Mouse (Mus musculus): ENCODE data around the gene Tbc1d30. TPM values are rescaled to one million over a fixed set of nuclear protein-coding genes. Genes with fewer than 3 reads are reported as not detected.

Tbc1d30 gene
- polyA plus RNA-seq, 1 experiment: 0.78 TPM

- no peaks in the 10 kb centered on the region for H3K4me1 ChIP-seq (ENCODE audit: control insufficient read depth, insufficient read depth, insufficient read length)
- no peaks in the 10 kb centered on the region for H3K27me3 ChIP-seq (ENCODE audit: control insufficient read depth, insufficient read depth, low read length)
- TF ChIP-seq POLR2A (IDR thresholded peaks at IDR 0.05; ENCODE audit: low read depth, low read length) (no peak), CTCF (IDR thresholded peaks at IDR 0.05; ENCODE audit: extremely low read depth, insufficient read depth, insufficient read length, insufficient replicate concordance) (no peak)
- no peak overlapping the region for H3K27ac ChIP-seq (ENCODE audit: insufficient read depth, low read length)
- H3K36me3 ChIP-seq (ENCODE audit: control insufficient read depth, insufficient read depth, low read length): no peaks in the 10 kb centered on the region
- no peak overlapping the region for H3K4me3 ChIP-seq (ENCODE audit: extremely low read depth, insufficient read depth, insufficient read length)
- DNase-seq (ENCODE audit: low read depth in 1 of 2, low spot score in 2 of 2): no peak
- 78% methylated on average over 3 of the region's 3 CpGs for WGBS
These were observed 116.6 kb downstream of the Tbc1d30 start for GRCm38 (mm10) chr10:121234476-121234875.

DNA sequence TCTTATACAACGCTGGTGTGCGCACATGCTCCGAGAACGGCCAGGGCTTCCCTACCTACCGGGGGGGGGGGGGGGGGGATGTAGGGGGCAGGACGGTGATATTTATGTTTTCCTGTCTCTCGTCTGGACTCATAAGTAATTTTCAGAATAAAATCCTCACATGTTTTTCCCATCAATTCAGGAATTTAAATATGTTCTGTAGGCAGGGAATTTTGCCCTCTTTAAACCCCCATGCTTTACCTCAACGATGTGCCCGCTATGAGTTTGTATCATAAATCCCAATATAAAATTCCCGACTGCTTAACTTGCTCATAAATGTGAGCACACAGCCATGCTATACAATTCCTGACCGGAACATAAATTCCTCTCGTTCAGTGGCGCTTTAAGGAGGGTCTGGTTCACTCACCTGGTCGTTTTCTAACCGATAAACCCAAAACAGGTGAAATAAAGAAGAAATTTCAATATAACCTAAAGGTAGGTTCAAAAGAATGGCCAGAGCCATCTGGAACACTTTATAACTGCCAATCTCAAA lies 122.6 kb downstream of the Tbc1d30 start:
- H3K4me3 ChIP-seq (ENCODE audit: extremely low read depth, insufficient read depth, insufficient read length): no peak overlapping the region
- H3K4me1 ChIP-seq (ENCODE audit: control insufficient read depth, insufficient read depth, insufficient read length): no peaks in the 10 kb centered on the region
- no peak for DNase-seq (ENCODE audit: low read depth in 1 of 2, low spot score in 2 of 2)
- TF ChIP-seq CTCF (IDR thresholded peaks at IDR 0.05; ENCODE audit: extremely low read depth, insufficient read depth, insufficient read length, insufficient replicate concordance) (no peak), POLR2A (IDR thresholded peaks at IDR 0.05; ENCODE audit: low read depth, low read length) (no peak)
- no peaks in the 10 kb centered on the region for H3K36me3 ChIP-seq (ENCODE audit: control insufficient read depth, insufficient read depth, low read length)
- no peaks in the 10 kb centered on the region for H3K27me3 ChIP-seq (ENCODE audit: control insufficient read depth, insufficient read depth, low read length)
- WGBS: 87% methylated on average over 15 of the region's 15 CpGs
- H3K27ac ChIP-seq (ENCODE audit: insufficient read depth, low read length): no peak overlapping the region

DNA sequence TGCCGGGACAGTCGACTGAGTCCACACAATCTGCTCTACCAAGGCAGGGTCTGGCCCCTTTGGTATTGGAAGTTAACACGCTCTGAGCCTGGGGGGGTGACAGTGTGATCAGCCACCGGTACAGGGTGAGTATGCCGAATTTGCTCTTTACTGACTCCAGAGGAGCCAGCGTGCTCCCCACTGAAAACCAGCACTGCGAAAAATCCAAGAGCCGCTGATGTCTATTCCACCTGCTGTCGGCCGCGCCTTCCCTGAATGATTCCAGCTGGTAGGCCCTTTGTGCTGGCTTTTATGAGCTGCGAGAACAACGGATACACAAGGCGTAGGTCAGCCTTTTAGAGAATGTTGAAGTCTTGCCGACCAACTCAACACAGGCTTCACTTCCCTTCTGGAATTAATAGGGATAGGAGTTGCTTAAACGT lies 123.1 kb downstream of the Tbc1d30 start:
- no peak for DNase-seq (ENCODE audit: low read depth in 1 of 2, low spot score in 2 of 2)
- Histone ChIP-seq H3K4me3 (ENCODE audit: extremely low read depth, insufficient read depth, insufficient read length) (no peak overlapping the region), H3K27me3 (ENCODE audit: control insufficient read depth, insufficient read depth, low read length) (no peaks in the 10 kb centered on the region), H3K4me1 (ENCODE audit: control insufficient read depth, insufficient read depth, insufficient read length) (no peaks in the 10 kb centered on the region), H3K36me3 (ENCODE audit: control insufficient read depth, insufficient read depth, low read length) (no peaks in the 10 kb centered on the region), H3K27ac (ENCODE audit: insufficient read depth, low read length) (no peak overlapping the region)
- TF ChIP-seq POLR2A (IDR thresholded peaks at IDR 0.05; ENCODE audit: low read depth, low read length) (no peak), CTCF (IDR thresholded peaks at IDR 0.05; ENCODE audit: extremely low read depth, insufficient read depth, insufficient read length, insufficient replicate concordance) (no peak)
- WGBS: 90% methylated on average over 16 of the region's 16 CpGs

- 86% methylated on average over 5 of the region's 5 CpGs for whole genome bisulfite sequencing
These were observed 123.7 kb downstream of the Tbc1d30 start for GRCm38 (mm10) chr10:121227403-121227802.

GRCm38 (mm10) chr10:121225636-121226035 lies 125.4 kb downstream of the Tbc1d30 start:
- no peak overlapping the region for H3K27ac ChIP-seq (ENCODE audit: insufficient read depth, low read length)
- no peaks in the 10 kb centered on the region for H3K27me3 ChIP-seq (ENCODE audit: control insufficient read depth, insufficient read depth, low read length)
- no peaks in the 10 kb centered on the region for H3K4me1 ChIP-seq (ENCODE audit: control insufficient read depth, insufficient read depth, insufficient read length)
- WGBS: 92% methylated on average over 6 of the region's 6 CpGs
- DNase-seq (ENCODE audit: low read depth in 1 of 2, low spot score in 2 of 2): no peak
- no peaks in the 10 kb centered on the region for H3K36me3 ChIP-seq (ENCODE audit: control insufficient read depth, insufficient read depth, low read length)
- TF ChIP-seq POLR2A (IDR thresholded peaks at IDR 0.05; ENCODE audit: low read depth, low read length) (no peak), CTCF (IDR thresholded peaks at IDR 0.05; ENCODE audit: extremely low read depth, insufficient read depth, insufficient read length, insufficient replicate concordance) (no peak)
- H3K4me3 ChIP-seq (ENCODE audit: extremely low read depth, insufficient read depth, insufficient read length): no peak overlapping the region

More at GRCm38 (mm10) chr10:121227403-121227802, 123.7 kb downstream of the Tbc1d30 start:
- Histone ChIP-seq H3K4me3 (ENCODE audit: extremely low read depth, insufficient read depth, insufficient read length) (no peak overlapping the region), H3K27me3 (ENCODE audit: control insufficient read depth, insufficient read depth, low read length) (no peaks in the 10 kb centered on the region), H3K4me1 (ENCODE audit: control insufficient read depth, insufficient read depth, insufficient read length) (no peaks in the 10 kb centered on the region), H3K27ac (ENCODE audit: insufficient read depth, low read length) (no peak overlapping the region), H3K36me3 (ENCODE audit: control insufficient read depth, insufficient read depth, low read length) (no peaks in the 10 kb centered on the region)
- DNase-seq (ENCODE audit: low read depth in 1 of 2, low spot score in 2 of 2): no peak
- TF ChIP-seq POLR2A (IDR thresholded peaks at IDR 0.05; ENCODE audit: low read depth, low read length): no peak
- no peak for TF ChIP-seq CTCF (IDR thresholded peaks at IDR 0.05; ENCODE audit: extremely low read depth, insufficient read depth, insufficient read length, insufficient replicate concordance)

GRCm38 (mm10) chr10:121222881-121223280 lies 128.2 kb downstream of the Tbc1d30 start:
- Histone ChIP-seq H3K27me3 (ENCODE audit: control insufficient read depth, insufficient read depth, low read length) (no peaks in the 10 kb centered on the region), H3K36me3 (ENCODE audit: control insufficient read depth, insufficient read depth, low read length) (no peaks in the 10 kb centered on the region), H3K4me3 (ENCODE audit: extremely low read depth, insufficient read depth, insufficient read length) (no peak overlapping the region), H3K27ac (ENCODE audit: insufficient read depth, low read length) (no peak overlapping the region), H3K4me1 (ENCODE audit: control insufficient read depth, insufficient read depth, insufficient read length) (no peaks in the 10 kb centered on the region)
- 70% methylated on average over 4 of the region's 4 CpGs for WGBS
- no peak for TF ChIP-seq CTCF (IDR thresholded peaks at IDR 0.05; ENCODE audit: extremely low read depth, insufficient read depth, insufficient read length, insufficient replicate concordance)
- no peak for TF ChIP-seq POLR2A (IDR thresholded peaks at IDR 0.05; ENCODE audit: low read depth, low read length)
- DNase-seq (ENCODE audit: low read depth in 1 of 2, low spot score in 2 of 2): no peak

DNA sequence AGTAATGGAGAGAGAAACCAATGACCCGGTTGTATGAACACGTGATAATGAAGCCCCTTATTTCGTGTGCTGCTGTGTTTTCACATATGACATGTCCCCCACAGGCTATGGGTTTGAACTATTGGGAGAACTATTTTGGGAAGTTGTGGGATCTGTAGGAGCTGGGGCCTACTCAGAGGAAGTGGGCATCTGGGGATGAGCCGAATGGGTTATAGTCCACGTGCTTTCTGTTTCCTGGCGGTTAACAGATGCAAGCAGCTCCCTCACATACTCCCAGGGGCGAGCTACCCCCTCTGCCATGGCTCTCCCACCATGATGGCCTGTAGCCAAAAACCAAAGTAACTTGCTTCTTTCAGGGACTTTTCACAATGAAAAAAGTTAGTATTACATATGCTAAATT lies 132.5 kb downstream of the Tbc1d30 start:
- TF ChIP-seq POLR2A (IDR thresholded peaks at IDR 0.05; ENCODE audit: low read depth, low read length) (no peak), CTCF (IDR thresholded peaks at IDR 0.05; ENCODE audit: extremely low read depth, insufficient read depth, insufficient read length, insufficient replicate concordance) (no peak)
- WGBS: 52% methylated on average over 7 of the region's 7 CpGs
- Histone ChIP-seq H3K36me3 (ENCODE audit: control insufficient read depth, insufficient read depth, low read length) (no peaks in the 10 kb centered on the region), H3K4me3 (ENCODE audit: extremely low read depth, insufficient read depth, insufficient read length) (no peak overlapping the region), H3K4me1 (ENCODE audit: control insufficient read depth, insufficient read depth, insufficient read length) (no peaks in the 10 kb centered on the region), H3K27ac (ENCODE audit: insufficient read depth, low read length) (no peak overlapping the region), H3K27me3 (ENCODE audit: control insufficient read depth, insufficient read depth, low read length) (no peaks in the 10 kb centered on the region)
- DNase-seq (ENCODE audit: low read depth in 1 of 2, low spot score in 2 of 2): no peak
